Mouse (Mus musculus): ENCODE measurements around the gene Sowaha. TPM values are rescaled to one million over a fixed set of nuclear protein-coding genes. Genes with fewer than 3 reads are reported as not detected.

The Sowaha gene
- polyA plus RNA-seq, 1 experiment from 2014 or later: 1.5 TPM

- Histone ChIP-seq H3K36me3 (no peaks in the 10 kb centered on the region), H3K4me2 (replicated peaks) (peak overlapping the region; percentile 59), H3K9me3 (replicated peaks) (no peaks in the 10 kb centered on the region), H3K27ac (replicated peaks) (no peak overlapping the region), H3K4me1 (peaks cover 31% of the 10 kb centered on the region), H3K27me3 (peaks cover 59% of the 10 kb centered on the region), H3K4me3 (replicated peaks) (peak overlapping the region; percentile 41), H3K9ac (no peak overlapping the region)
- 7% methylated on average over 40 of the region's 40 CpGs for WGBS
- no peak for ATAC-seq (ENCODE audit: insufficient number of reproducible peaks, low FRiP score, low TSS enrichment, low read depth)
These were observed 13.7 kb downstream of the Sowaha start for GRCm38 (mm10) chr11:53466231-53466971.

GRCm38 (mm10) chr11:53463551-53464424 is 16.3 kb downstream of the Sowaha start:
- Histone ChIP-seq H3K27me3 (peaks cover 55% of the 10 kb centered on the region), H3K4me2 (replicated peaks) (peak overlapping the region; percentile 81), H3K4me3 (replicated peaks) (peak overlapping the region; percentile 44), H3K9ac (no peak overlapping the region; the same call in 1 of the 2 replicates), H3K27ac (replicated peaks) (no peak overlapping the region), H3K9me3 (replicated peaks) (no peaks in the 10 kb centered on the region), H3K4me1 (peaks cover 22% of the 10 kb centered on the region), H3K36me3 (no peaks in the 10 kb centered on the region)
- 7% methylated on average over 55 of the region's 55 CpGs for WGBS
- no peak for ATAC-seq (ENCODE audit: insufficient number of reproducible peaks, low FRiP score, low TSS enrichment, low read depth)

GRCm38 (mm10) chr11:53461727-53462126 is 18.3 kb downstream of the Sowaha start:
- no peaks in the 10 kb centered on the region for H3K36me3 ChIP-seq
- H3K27ac ChIP-seq (replicated peaks): no peak overlapping the region
- WGBS: 28% methylated on average over 5 of the region's 5 CpGs
- no peak overlapping the region for H3K4me2 ChIP-seq (replicated peaks)
- H3K9me3 ChIP-seq (replicated peaks): no peaks in the 10 kb centered on the region
- peaks cover 28% of the 10 kb centered on the region for H3K4me1 ChIP-seq
- no peak overlapping the region for H3K4me3 ChIP-seq (replicated peaks)
- H3K27me3 ChIP-seq: peaks cover 61% of the 10 kb centered on the region
- peak; percentile 20; the same call in 1 of the 2 replicates for ATAC-seq (ENCODE audit: insufficient number of reproducible peaks, low FRiP score, low TSS enrichment, low read depth)
- H3K9ac ChIP-seq: no peak overlapping the region

GRCm38 (mm10) chr11:53460192-53460591 is 19.9 kb downstream of the Sowaha start:
- H3K27ac ChIP-seq (replicated peaks): no peak overlapping the region
- 79% methylated on average over 3 of the region's 3 CpGs for WGBS
- ATAC-seq (ENCODE audit: insufficient number of reproducible peaks, low FRiP score, low TSS enrichment, low read depth): no peak
- H3K4me1 ChIP-seq: peaks cover 18% of the 10 kb centered on the region
- no peak overlapping the region for H3K4me3 ChIP-seq (replicated peaks)
- no peaks in the 10 kb centered on the region for H3K36me3 ChIP-seq
- no peak overlapping the region for H3K9ac ChIP-seq
- H3K9me3 ChIP-seq (replicated peaks): no peaks in the 10 kb centered on the region
- H3K27me3 ChIP-seq: peaks cover 57% of the 10 kb centered on the region
- H3K4me2 ChIP-seq (replicated peaks): no peak overlapping the region

GRCm38 (mm10) chr11:53458996-53459395 is 21.1 kb downstream of the Sowaha start:
- Histone ChIP-seq H3K9me3 (replicated peaks) (no peaks in the 10 kb centered on the region), H3K4me2 (replicated peaks) (no peak overlapping the region), H3K9ac (no peak overlapping the region), H3K36me3 (no peaks in the 10 kb centered on the region), H3K27ac (replicated peaks) (no peak overlapping the region), H3K4me3 (replicated peaks) (no peak overlapping the region), H3K4me1 (peaks cover 17% of the 10 kb centered on the region), H3K27me3 (peaks cover 45% of the 10 kb centered on the region)
- 61% methylated on average over 3 of the region's 3 CpGs for WGBS
- no peak for ATAC-seq (ENCODE audit: insufficient number of reproducible peaks, low FRiP score, low TSS enrichment, low read depth)

GRCm38 (mm10) chr11:53457372-53457954 is 22.6 kb downstream of the Sowaha start:
- no peak overlapping the region for H3K27ac ChIP-seq (replicated peaks)
- H3K4me1 ChIP-seq: 0 out of 2 replicates have a peak, but pooled peaks cover 8% of the 10 kb centered on the region
- peak overlapping the region; percentile 94 for H3K4me2 ChIP-seq (replicated peaks)
- no peaks in the 10 kb centered on the region for H3K36me3 ChIP-seq
- H3K27me3 ChIP-seq: peaks cover 29% of the 10 kb centered on the region
- peak overlapping the region; percentile 58 for H3K4me3 ChIP-seq (replicated peaks)
- H3K9me3 ChIP-seq (replicated peaks): no peaks in the 10 kb centered on the region
- 4% methylated on average over 29 of the region's 29 CpGs for WGBS
- peak overlapping the region; percentile 48 for H3K9ac ChIP-seq
- ATAC-seq (ENCODE audit: insufficient number of reproducible peaks, low FRiP score, low TSS enrichment, low read depth): no peak

GRCm38 (mm10) chr11:53456474-53457371 is 23.4 kb downstream of the Sowaha start, which contains the start of the genes Gm10447 and Shroom1:
TSS of gene Gm10447 (minus strand) at chr11:53457110.
TSS of gene Shroom1 (plus strand) at chr11:53457205.
- 2% methylated on average over 42 of the region's 42 CpGs for WGBS
- peaks cover 22% of the 10 kb centered on the region for H3K27me3 ChIP-seq
- no peaks in the 10 kb centered on the region for H3K36me3 ChIP-seq
- peak within 1 kb of the TSS; percentile 58 for H3K4me3 ChIP-seq (replicated peaks)
- ATAC-seq (ENCODE audit: insufficient number of reproducible peaks, low FRiP score, low TSS enrichment, low read depth): peak; percentile 86
- 0 out of 2 replicates have a peak, but pooled peaks cover 8% of the 10 kb centered on the region for H3K4me1 ChIP-seq
- H3K9ac ChIP-seq: peak within 1 kb of the TSS; percentile 48
- peak within 1 kb of the TSS; percentile 94 for H3K4me2 ChIP-seq (replicated peaks)
- 0 out of 2 replicates have a peak within 1 kb of the TSS, but pooled peaks have one; percentile 31 for H3K27ac ChIP-seq (replicated peaks)
- H3K9me3 ChIP-seq (replicated peaks): no peaks in the 10 kb centered on the region

- Histone ChIP-seq H3K9ac (no peak overlapping the region), H3K36me3 (no peaks in the 10 kb centered on the region), H3K27ac (replicated peaks) (no peak overlapping the region), H3K4me1 (0 out of 2 replicates have a peak, but pooled peaks cover 8% of the 10 kb centered on the region), H3K4me2 (replicated peaks) (no peak overlapping the region), H3K27me3 (peaks cover 11% of the 10 kb centered on the region), H3K4me3 (replicated peaks) (no peak overlapping the region), H3K9me3 (replicated peaks) (no peaks in the 10 kb centered on the region)
- no peak for ATAC-seq (ENCODE audit: insufficient number of reproducible peaks, low FRiP score, low TSS enrichment, low read depth)
- 80% methylated on average over 5 of the region's 5 CpGs for WGBS
These were observed 27.0 kb downstream of the Sowaha start for GRCm38 (mm10) chr11:53453031-53453430.

- Histone ChIP-seq H3K4me2 (replicated peaks) (no peak overlapping the region), H3K27me3 (peaks cover 6% of the 10 kb centered on the region), H3K9me3 (replicated peaks) (no peaks in the 10 kb centered on the region), H3K27ac (replicated peaks) (no peak overlapping the region), H3K36me3 (no peaks in the 10 kb centered on the region), H3K9ac (no peak overlapping the region), H3K4me1 (0 out of 2 replicates have a peak, but pooled peaks cover 5% of the 10 kb centered on the region), H3K4me3 (replicated peaks) (no peak overlapping the region)
- no peak for ATAC-seq (ENCODE audit: insufficient number of reproducible peaks, low FRiP score, low TSS enrichment, low read depth)
- WGBS: 95% methylated on average over 9 of the region's 9 CpGs
These were observed 27.7 kb downstream of the Sowaha start for GRCm38 (mm10) chr11:53452396-53452795.

GRCm38 (mm10) chr11:53451361-53451760 is 28.7 kb downstream of the Sowaha start:
- 63% methylated on average over 2 of the region's 2 CpGs for WGBS
- H3K9me3 ChIP-seq (replicated peaks): no peaks in the 10 kb centered on the region
- ATAC-seq (ENCODE audit: insufficient number of reproducible peaks, low FRiP score, low TSS enrichment, low read depth): no peak
- no peak overlapping the region for H3K4me2 ChIP-seq (replicated peaks)
- no peak overlapping the region for H3K4me3 ChIP-seq (replicated peaks)
- H3K27me3 ChIP-seq: 0 out of 2 replicates have a peak, but pooled peaks cover 4% of the 10 kb centered on the region
- no peaks in the 10 kb centered on the region for H3K36me3 ChIP-seq
- no peak overlapping the region for H3K27ac ChIP-seq (replicated peaks)
- no peaks in the 10 kb centered on the region for H3K4me1 ChIP-seq
- no peak overlapping the region for H3K9ac ChIP-seq

Measured in embryonic facial prominence, embryonic 15.5 days (tissue).